Mouse (Mus musculus) myocyte (in vitro differentiated cells): ENCODE measurements at regions not wholly inside any gene's neighbourhood (a gene's known extent, or its start where the extent isn't known, plus 50 kb on each side); places are given as distances from the start of the nearest gene placed in this dataset.

Experiments
- H3K27me3 ChIP-seq: one replicate; pipeline ENCODE4 v1.6.1; 2011; ENCODE audit not compliant: control insufficient read depth, insufficient read depth, insufficient read length
- H3K36me3 ChIP-seq: one replicate; pipeline ENCODE4 v1.6.1; 2011; ENCODE audit not compliant: control insufficient read depth, insufficient read depth
- H3K4me2 ChIP-seq: one replicate; pipeline ENCODE4 v1.6.1; 2011; ENCODE audit warnings: low read depth, control low read depth
- H3K4me3 ChIP-seq: one replicate; pipeline ENCODE4 v1.5.1; 2011; ENCODE audit warnings: mild to moderate bottlenecking, control low read depth, moderate library complexity
- H3K79me2 ChIP-seq: one replicate; pipeline ENCODE4 v1.6.1; 2011; ENCODE audit not compliant: control insufficient read depth, insufficient read depth
- H3ac ChIP-seq: one replicate; pipeline ENCODE4 v1.6.1; 2011; ENCODE audit not compliant: control insufficient read depth, insufficient read length
- CEBPB ChIP-seq: IDR thresholded peaks from 2 replicates; pipeline ENCODE4 v1.6.1; 2011; ENCODE audit warnings: mild to moderate bottlenecking, moderate library complexity; ENCODE audit not compliant: poor library complexity, insufficient read depth, severe bottlenecking
- E2F4 ChIP-seq: IDR thresholded peaks from one replicate; pipeline ENCODE4 v1.6.1; 2011; ENCODE audit warnings: mild to moderate bottlenecking, control low read depth, moderate library complexity; ENCODE audit not compliant: insufficient read depth
- MAX ChIP-seq: IDR thresholded peaks from one replicate; pipeline ENCODE4 v1.6.1; 2011; ENCODE audit warnings: low read depth, mild to moderate bottlenecking, control low read depth
- MYOD1 ChIP-seq, 3 experiments: IDR thresholded peaks; one replicate each; pipeline ENCODE4 v1.6.1; 2011; ENCODE audit warnings: control low read depth in 2 of 3, low read depth in 2 of 3, mild to moderate bottlenecking in 2 of 3, moderate library complexity in 1 of 3; ENCODE audit not compliant: insufficient read length in 2 of 3, control insufficient read depth in 1 of 3
- MYOG ChIP-seq, 3 experiments: IDR thresholded peaks; one replicate each; pipeline ENCODE4 v1.6.1; 2011; ENCODE audit warnings: control low read depth in 2 of 3, low read depth in 2 of 3, mild to moderate bottlenecking in 2 of 3; ENCODE audit not compliant: insufficient read length in 2 of 3, control insufficient read depth in 1 of 3, insufficient read depth in 1 of 3
- POLR2A ChIP-seq: IDR thresholded peaks from one replicate; pipeline ENCODE4 v1.6.1; 2011; ENCODE audit warnings: low read depth, mild to moderate bottlenecking, control low read depth, moderate library complexity; ENCODE audit not compliant: insufficient read length
- POLR2AphosphoS2 ChIP-seq: IDR thresholded peaks from one replicate; pipeline ENCODE4 v1.6.1; 2011; ENCODE audit warnings: low read depth, control low read depth; ENCODE audit not compliant: insufficient read length
- REST ChIP-seq: IDR thresholded peaks from one replicate; pipeline ENCODE4 v1.6.1; 2011; ENCODE audit warnings: mild to moderate bottlenecking, control low read depth, moderate library complexity; ENCODE audit not compliant: insufficient read depth, insufficient read length
- SRF ChIP-seq: IDR thresholded peaks from one replicate; pipeline ENCODE4 v1.6.1; 2011; ENCODE audit warnings: low read depth; ENCODE audit not compliant: control insufficient read depth, insufficient read length
- TCF12 ChIP-seq: IDR thresholded peaks from one replicate; pipeline ENCODE4 v1.6.1; 2011; ENCODE audit warnings: mild to moderate bottlenecking, control low read depth; ENCODE audit not compliant: poor library complexity, insufficient read depth, severe bottlenecking
- TCF3 ChIP-seq: IDR thresholded peaks from one replicate; pipeline ENCODE4 v1.6.1; 2011; ENCODE audit warnings: low read depth, control low read depth; ENCODE audit not compliant: insufficient read length
- USF1 ChIP-seq: IDR thresholded peaks from one replicate; pipeline ENCODE4 v1.6.1; 2011; ENCODE audit warnings: low read depth, mild to moderate bottlenecking, control low read depth, moderate library complexity

DNA sequence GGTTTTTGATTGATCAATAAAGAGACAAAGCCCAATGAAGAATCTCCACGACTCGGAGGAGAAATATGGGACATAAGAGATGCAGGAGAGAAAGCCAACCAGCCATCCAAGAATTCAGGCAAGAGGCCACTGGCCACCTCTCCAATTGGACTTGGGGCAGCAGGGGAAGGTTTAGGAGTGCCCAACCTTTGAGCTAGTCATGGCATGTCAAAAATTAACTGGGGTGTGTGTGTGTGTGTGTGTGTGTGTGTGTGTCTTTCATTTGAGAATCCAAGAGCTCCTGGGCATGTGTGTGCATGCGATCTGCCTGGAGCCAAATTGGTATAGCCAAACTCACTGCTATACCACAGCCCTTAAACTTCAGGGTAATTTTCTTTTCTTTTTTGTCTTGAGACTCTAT lies 51.6 kb upstream of the Cecr2 start:
- Histone ChIP-seq H3K4me2 (no peak overlapping the region), H3K36me3 (no peaks in the 10 kb centered on the region), H3K4me3 (no peak overlapping the region), H3K27me3 (peaks cover 27% of the 10 kb centered on the region), H3K79me2 (no peaks in the 10 kb centered on the region), H3ac (no peak overlapping the region)
- TF ChIP-seq REST (no peak), MYOD1 (IDR thresholded peaks at IDR 0.05; ENCODE audit: control insufficient read depth in 1 of 3, insufficient read length in 2 of 3, low read depth in 2 of 3) (no peak), USF1 (no peak), TCF3 (no peak), MYOG (IDR thresholded peaks at IDR 0.05; ENCODE audit: control insufficient read depth in 1 of 3, insufficient read depth in 1 of 3, insufficient read length in 2 of 3, low read depth in 2 of 3) (no peak), TCF12 (no peak)

DNA sequence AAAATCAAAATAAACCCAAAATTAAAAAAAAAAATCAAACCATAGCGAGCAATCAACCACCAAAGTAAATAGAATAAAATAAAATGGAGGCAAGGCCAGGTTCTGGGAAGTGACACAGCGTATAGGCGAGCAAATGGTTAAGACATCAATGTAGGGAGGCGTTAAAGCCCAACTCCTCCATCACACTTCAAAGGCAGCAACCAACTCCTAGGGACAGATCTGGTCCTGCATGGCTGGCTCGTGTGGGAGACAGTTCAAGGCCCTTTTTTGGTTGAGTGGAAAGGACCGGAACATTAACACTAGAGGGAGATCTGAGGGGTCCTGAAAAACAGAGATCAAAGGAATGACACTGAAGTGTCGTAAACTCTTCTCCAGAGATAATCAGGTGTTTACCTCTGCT lies 53.8 kb upstream of the Cecr2 start:
- H3K4me3 ChIP-seq, result no peak overlapping the region
- H3K36me3 ChIP-seq, result no peaks in the 10 kb centered on the region
- TF ChIP-seq USF1 (no peak), MYOG (IDR thresholded peaks at IDR 0.05; ENCODE audit: control insufficient read depth in 1 of 3, insufficient read depth in 1 of 3, insufficient read length in 2 of 3, low read depth in 2 of 3) (no peak), MAX (no peak), CEBPB (no peak), E2F4 (no peak), SRF (no peak), TCF3 (no peak), POLR2A (no peak), POLR2AphosphoS2 (no peak), MYOD1 (IDR thresholded peaks at IDR 0.05; ENCODE audit: control insufficient read depth in 1 of 3, insufficient read length in 2 of 3, low read depth in 2 of 3) (no peak), TCF12 (no peak), REST (no peak)
- no peak overlapping the region for H3K4me2 ChIP-seq
- H3K27me3 ChIP-seq, result peaks cover 19% of the 10 kb centered on the region
- H3ac ChIP-seq, result no peak overlapping the region
- H3K79me2 ChIP-seq, result no peaks in the 10 kb centered on the region

DNA sequence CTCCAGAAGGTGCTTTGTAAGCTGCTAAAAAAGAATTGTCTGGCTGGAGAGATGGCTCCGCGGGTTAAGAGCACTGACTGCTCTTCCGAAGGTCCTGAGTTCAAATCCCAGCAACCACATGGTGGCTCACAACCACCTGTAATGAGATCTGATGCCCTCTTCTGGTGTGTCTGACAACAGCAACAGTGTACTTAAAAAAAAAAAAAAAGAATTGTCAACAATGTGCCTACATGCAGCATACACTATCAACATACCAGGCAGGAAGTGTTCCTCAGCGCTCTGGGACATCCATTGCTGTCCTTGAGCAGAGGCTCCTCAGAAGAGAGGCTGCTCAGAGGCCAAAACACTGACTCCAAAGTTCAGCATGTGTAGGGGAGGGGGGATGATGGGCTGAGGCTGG lies 56.3 kb upstream of the Cecr2 start:
- no peak for TF ChIP-seq REST
- no peak for TF ChIP-seq USF1
- TF ChIP-seq POLR2AphosphoS2, result no peak
- TF ChIP-seq POLR2A, result no peak
- no peak for TF ChIP-seq CEBPB
- no peak for TF ChIP-seq TCF12
- no peak for TF ChIP-seq E2F4
- TF ChIP-seq MAX, result no peak
- no peak for TF ChIP-seq TCF3
- Histone ChIP-seq H3ac (no peak overlapping the region), H3K4me3 (no peak overlapping the region), H3K79me2 (no peaks in the 10 kb centered on the region), H3K4me2 (no peak overlapping the region), H3K36me3 (no peaks in the 10 kb centered on the region), H3K27me3 (peaks cover 16% of the 10 kb centered on the region)

DNA sequence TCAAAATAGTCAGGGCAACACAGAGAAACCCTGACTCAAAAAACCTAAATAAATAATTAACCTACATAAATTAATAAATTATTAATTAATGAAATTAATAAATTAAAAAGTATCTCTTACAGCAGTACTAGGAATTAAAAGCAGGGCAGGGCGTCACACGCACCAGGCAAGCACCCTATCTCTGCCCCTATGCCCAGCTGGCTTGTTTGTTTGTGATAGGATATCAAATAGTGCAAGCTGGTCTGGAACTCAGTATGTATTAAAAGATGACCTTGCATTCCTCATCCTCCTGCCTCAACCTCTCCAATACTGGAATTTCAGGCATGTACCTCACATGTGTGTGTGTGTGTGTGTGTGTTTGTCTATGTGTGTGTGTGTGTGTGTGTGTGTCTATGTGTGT lies 60.7 kb upstream of the Cecr2 start:
- Histone ChIP-seq H3ac (no peak overlapping the region), H3K27me3 (peaks cover 6% of the 10 kb centered on the region), H3K36me3 (no peaks in the 10 kb centered on the region), H3K79me2 (no peaks in the 10 kb centered on the region), H3K4me3 (no peak overlapping the region), H3K4me2 (no peak overlapping the region)
- no peak for TF ChIP-seq CEBPB
- TF ChIP-seq POLR2A, result no peak
- no peak for TF ChIP-seq POLR2AphosphoS2
- TF ChIP-seq REST, result no peak
- TF ChIP-seq MYOD1 (IDR thresholded peaks at IDR 0.05; ENCODE audit: control insufficient read depth in 1 of 3, insufficient read length in 2 of 3, low read depth in 2 of 3), result no peak
- no peak for TF ChIP-seq E2F4
- no peak for TF ChIP-seq SRF
- no peak for TF ChIP-seq USF1
- no peak for TF ChIP-seq MAX
- TF ChIP-seq TCF3, result no peak
- TF ChIP-seq TCF12, result no peak
- no peak for TF ChIP-seq MYOG (IDR thresholded peaks at IDR 0.05; ENCODE audit: control insufficient read depth in 1 of 3, insufficient read depth in 1 of 3, insufficient read length in 2 of 3, low read depth in 2 of 3)
